Mouse (Mus musculus) hindbrain, embryonic 14.5 days (tissue): ENCODE results near the gene BC030867. TPM values are rescaled to one million over a fixed set of nuclear protein-coding genes. Genes with fewer than 3 reads are reported as not detected.

ENCODE experiments used
- ATAC-seq: fragments of 200-750 bp; cut with Nextera tagmentation; 2 replicates; pipeline ENCODE4 v1.8.0; 2017; ENCODE audit warnings: moderate number of reproducible peaks, mild to moderate bottlenecking, moderate TSS enrichment, moderate library complexity; ENCODE audit not compliant: low FRiP score
- DNase-seq: peaks from one replicate; pipeline ENCODE4 v3.0.0-alpha.2; 2015; ENCODE audit warnings: low spot score
- H3K27ac ChIP-seq: fragments of 300-500 bp; sonication (generic); 2 replicates; pipeline ENCODE4 v1.5.1; 2014; ENCODE audit warnings: mild to moderate bottlenecking, moderate library complexity
- H3K27me3 ChIP-seq: fragments of 300-500 bp; sonication (generic); 2 replicates; pipeline ENCODE4 v1.6.1; 2014; ENCODE audit warnings: mild to moderate bottlenecking, low read length, mixed read lengths; ENCODE audit not compliant: control insufficient read depth, insufficient read depth
- H3K36me3 ChIP-seq: fragments of 300-500 bp; sonication (generic); replicated peaks from 2 replicates; pipeline ENCODE4 v1.6.1; 2014; ENCODE audit not compliant: control insufficient read depth, insufficient read depth
- H3K4me1 ChIP-seq: fragments of 300-500 bp; sonication (generic); replicated peaks from 2 replicates; pipeline ENCODE4 v1.6.1; 2014; ENCODE audit warnings: antibody characterized with exemption, low read length, mixed read lengths; ENCODE audit not compliant: control insufficient read depth, insufficient read depth
- H3K4me2 ChIP-seq: fragments of 300-500 bp; sonication (generic); replicated peaks from 2 replicates; pipeline ENCODE4 v1.6.1; 2014; ENCODE audit warnings: mild to moderate bottlenecking, moderate library complexity
- H3K4me3 ChIP-seq: fragments of 300-500 bp; sonication (generic); replicated peaks from 2 replicates; pipeline ENCODE4 v1.5.1; 2014; ENCODE audit warnings: mild to moderate bottlenecking, low read length
- H3K9ac ChIP-seq: fragments of 300-500 bp; sonication (generic); 2 replicates; pipeline ENCODE4 v1.6.1; 2014
- H3K9me3 ChIP-seq: fragments of 300-500 bp; sonication (generic); 2 replicates; pipeline ENCODE4 v1.6.1; 2016; ENCODE audit warnings: low read length; ENCODE audit not compliant: control insufficient read depth
- WGBS: fragments of 180-500 bp; shearing (Covaris S2); extraction: QIAGEN DNeasy Blood & Tissue Kit; methylation state at CpG from one replicate; pipeline ENCODE4 v1.1.7; 2014; 5-methylcytosine and 5-hydroxymethylcytosine counted together
- polyA plus RNA-seq: library from polyadenylated mRNA; unstranded; fragments of >200 nt; fragmentation: Nextera tagmentation; extraction: Ambion mirVana; gene quantifications from 2 replicates; pipeline ENCODE4 v1.2.1, GENCODE M21; 2014

The BC030867 gene
- polyA plus RNA-seq, 1 experiment from 2014 or later, result 1.8 TPM

GRCm38 (mm10) chr11:102241874-102242273 lies 6.8 kb upstream of the BC030867 start:
- H3K4me2 ChIP-seq, result no peak overlapping the region
- ATAC-seq, result no peak
- WGBS, result 52% methylated on average over 5 of the region's 5 CpGs
- peaks cover 17% of the 10 kb centered on the region for H3K4me1 ChIP-seq
- DNase-seq, result no peak
- H3K9ac ChIP-seq, result no peak overlapping the region
- H3K9me3 ChIP-seq, result no peaks in the 10 kb centered on the region
- H3K27me3 ChIP-seq, result no peaks in the 10 kb centered on the region
- no peak overlapping the region for H3K27ac ChIP-seq
- H3K36me3 ChIP-seq, result no peaks in the 10 kb centered on the region
- no peak overlapping the region for H3K4me3 ChIP-seq

GRCm38 (mm10) chr11:102244926-102245449 lies 3.7 kb upstream of the BC030867 start:
- Histone ChIP-seq H3K4me3 (peak overlapping the region; percentile 34), H3K27ac (peak overlapping the region; percentile 79), H3K27me3 (no peaks in the 10 kb centered on the region), H3K36me3 (no peaks in the 10 kb centered on the region), H3K4me2 (peak overlapping the region; percentile 77), H3K9ac (peak overlapping the region; percentile 69), H3K9me3 (no peaks in the 10 kb centered on the region), H3K4me1 (peaks cover 21% of the 10 kb centered on the region)
- under 1% methylated on average over 32 of the region's 32 CpGs for WGBS
- ATAC-seq (peak; percentile 88), DNase-seq (peak; percentile 75)

- ATAC-seq (no peak), DNase-seq (no peak)
- Histone ChIP-seq H3K9me3 (no peaks in the 10 kb centered on the region), H3K9ac (peak overlapping the region; percentile 69), H3K27ac (peak overlapping the region; percentile 79), H3K27me3 (no peaks in the 10 kb centered on the region), H3K36me3 (no peaks in the 10 kb centered on the region), H3K4me1 (peaks cover 21% of the 10 kb centered on the region), H3K4me3 (peak overlapping the region; percentile 34), H3K4me2 (peak overlapping the region; percentile 77)
- 36% methylated on average over 14 of the region's 14 CpGs for WGBS
Measured at GRCm38 (mm10) chr11:102245581-102246272, 3.0 kb upstream of the BC030867 start.

- no peak overlapping the region for H3K27ac ChIP-seq
- H3K4me1 ChIP-seq, result peaks cover 21% of the 10 kb centered on the region
- H3K9ac ChIP-seq, result no peak overlapping the region; the same call in 1 of the 2 replicates
- DNase-seq (no peak), ATAC-seq (no peak)
- no peak overlapping the region for H3K4me3 ChIP-seq
- H3K4me2 ChIP-seq, result no peak overlapping the region
- H3K36me3 ChIP-seq, result no peaks in the 10 kb centered on the region
- H3K9me3 ChIP-seq, result no peaks in the 10 kb centered on the region
- 83% methylated on average over 6 of the region's 6 CpGs for WGBS
- no peaks in the 10 kb centered on the region for H3K27me3 ChIP-seq
Measured at GRCm38 (mm10) chr11:102246273-102246635, 2.4 kb upstream of the BC030867 start.

- WGBS, result 87% methylated on average over 4 of the region's 4 CpGs
- Histone ChIP-seq H3K27me3 (no peaks in the 10 kb centered on the region), H3K9me3 (no peaks in the 10 kb centered on the region), H3K4me1 (peaks cover 21% of the 10 kb centered on the region), H3K36me3 (no peaks in the 10 kb centered on the region), H3K27ac (no peak overlapping the region), H3K9ac (no peak overlapping the region), H3K4me3 (no peak overlapping the region), H3K4me2 (no peak overlapping the region)
- no peak for DNase-seq
- ATAC-seq, result no peak
Measured at GRCm38 (mm10) chr11:102246871-102247270, 1.8 kb upstream of the BC030867 start.

- Histone ChIP-seq H3K36me3 (no peaks in the 10 kb centered on the region), H3K4me2 (peak overlapping the region; percentile 88), H3K4me1 (peaks cover 19% of the 10 kb centered on the region), H3K4me3 (peak overlapping the region; percentile 41), H3K9ac (peak overlapping the region; percentile 39; the same call in 1 of the 2 replicates), H3K27ac (no peak overlapping the region), H3K27me3 (no peaks in the 10 kb centered on the region), H3K9me3 (no peaks in the 10 kb centered on the region)
- no peak for ATAC-seq
- WGBS, result 14% methylated on average over 9 of the region's 9 CpGs
- DNase-seq, result no peak
Measured at GRCm38 (mm10) chr11:102249351-102250090, 839 bp downstream of the BC030867 start.

- Histone ChIP-seq H3K27me3 (no peaks in the 10 kb centered on the region), H3K4me2 (no peak overlapping the region), H3K4me1 (no peaks in the 10 kb centered on the region), H3K9me3 (no peaks in the 10 kb centered on the region), H3K27ac (no peak overlapping the region), H3K36me3 (no peaks in the 10 kb centered on the region), H3K9ac (no peak overlapping the region), H3K4me3 (no peak overlapping the region)
- no peak for ATAC-seq
- WGBS, result 44% methylated on average over 9 of the region's 9 CpGs
- DNase-seq, result no peak
Measured at GRCm38 (mm10) chr11:102257514-102257913, 8.8 kb downstream of the BC030867 start.

GRCm38 (mm10) chr11:102258095-102258494 lies 9.4 kb downstream of the BC030867 start:
- H3K4me1 ChIP-seq, result no peaks in the 10 kb centered on the region
- no peak overlapping the region for H3K9ac ChIP-seq
- no peaks in the 10 kb centered on the region for H3K36me3 ChIP-seq
- no peaks in the 10 kb centered on the region for H3K9me3 ChIP-seq
- no peaks in the 10 kb centered on the region for H3K27me3 ChIP-seq
- ATAC-seq, result no peak
- H3K4me3 ChIP-seq, result no peak overlapping the region
- H3K4me2 ChIP-seq, result no peak overlapping the region
- no peak overlapping the region for H3K27ac ChIP-seq
- WGBS, result 85% methylated on average over 6 of the region's 6 CpGs
- no peak for DNase-seq

- no peak overlapping the region for H3K4me2 ChIP-seq
- no peak overlapping the region for H3K9ac ChIP-seq
- DNase-seq (no peak), ATAC-seq (no peak)
- H3K4me1 ChIP-seq, result no peaks in the 10 kb centered on the region
- H3K36me3 ChIP-seq, result no peaks in the 10 kb centered on the region
- no peak overlapping the region for H3K4me3 ChIP-seq
- H3K27me3 ChIP-seq, result no peaks in the 10 kb centered on the region
- H3K27ac ChIP-seq, result no peak overlapping the region
- no peaks in the 10 kb centered on the region for H3K9me3 ChIP-seq
- WGBS, result 94% methylated on average over 3 of the region's 3 CpGs
Measured at GRCm38 (mm10) chr11:102258521-102258920, 9.8 kb downstream of the BC030867 start.
